Mouse (Mus musculus) hindbrain, embryonic 15.5 days (tissue): ENCODE results near the gene Zfp618. TPM values are rescaled to one million over a fixed set of nuclear protein-coding genes. Genes with fewer than 3 reads are reported as not detected.
A peak's percentile ranks its signal among the peaks of the same experiment; 100 is the strongest.

Experiments used
- ATAC-seq: fragments of 200-750 bp; cut with Nextera tagmentation; 2 replicates; pipeline ENCODE4 v1.8.0; 2017; ENCODE audit warnings: low read depth, moderate number of reproducible peaks, moderate TSS enrichment; ENCODE audit not compliant: low FRiP score
- H3K27ac ChIP-seq: fragments of 300-500 bp; sonication (generic); replicated peaks from 2 replicates; pipeline ENCODE4 v1.5.1; 2015; ENCODE audit warnings: mild to moderate bottlenecking, inconsistent platforms
- H3K27me3 ChIP-seq: fragments of 300-500 bp; sonication (generic); 2 replicates; pipeline ENCODE4 v1.6.1; 2015; ENCODE audit warnings: control low read depth, inconsistent platforms
- H3K36me3 ChIP-seq: fragments of 300-500 bp; sonication (generic); 2 replicates; pipeline ENCODE4 v1.6.1; 2015; ENCODE audit warnings: control low read depth, inconsistent platforms
- H3K4me1 ChIP-seq: fragments of 300-500 bp; sonication (generic); replicated peaks from 2 replicates; pipeline ENCODE4 v1.6.1; 2015; ENCODE audit warnings: control low read depth, inconsistent platforms
- H3K4me2 ChIP-seq: fragments of 300-500 bp; sonication (generic); 2 replicates; pipeline ENCODE4 v1.6.1; 2015; ENCODE audit warnings: moderate library complexity, mild to moderate bottlenecking, inconsistent platforms
- H3K4me3 ChIP-seq: fragments of 300-500 bp; sonication (generic); 2 replicates; pipeline ENCODE4 v1.5.1; 2015; ENCODE audit warnings: mild to moderate bottlenecking, inconsistent platforms
- H3K9ac ChIP-seq: fragments of 300-500 bp; sonication (generic); 2 replicates; pipeline ENCODE4 v1.6.1; 2015; ENCODE audit warnings: inconsistent platforms
- H3K9me3 ChIP-seq: fragments of 300-500 bp; sonication (generic); 2 replicates; pipeline ENCODE4 v1.6.1; 2016; ENCODE audit warnings: control low read depth, inconsistent platforms
- WGBS: fragments of 180-500 bp; shearing (Covaris S2); methylation state at CpG from one replicate; pipeline ENCODE4 v1.1.7; 2015; 5-methylcytosine and 5-hydroxymethylcytosine counted together
- polyA plus RNA-seq: library from polyadenylated mRNA; unstranded; fragments of >200 nt; fragmentation: Nextera tagmentation; extraction: Ambion mirVana; gene quantifications from 2 replicates; pipeline ENCODE4 v1.2.1, GENCODE M21; 2015

The Zfp618 gene
- polyA plus RNA-seq, 1 experiment from 2014 or later: 27.2 TPM

GRCm38 (mm10) chr4:63186281-63186870 is 221.0 kb downstream of the Zfp618 start:
- Histone ChIP-seq H3K9me3 (no peaks in the 10 kb centered on the region), H3K9ac (no peak overlapping the region), H3K27me3 (no peaks in the 10 kb centered on the region), H3K4me2 (0 out of 2 replicates have a peak overlapping the region, but pooled peaks have one; percentile 4), H3K36me3 (no peaks in the 10 kb centered on the region), H3K27ac (no peak overlapping the region), H3K4me3 (no peak overlapping the region), H3K4me1 (peaks cover 5% of the 10 kb centered on the region; the same call in 1 of the 2 replicates)
- 47% methylated on average over 21 of the region's 21 CpGs for WGBS
- ATAC-seq: peak; percentile 61

Other genes starting within 250 kb of the Zfp618 start
- gene Ambp, start 189.2 kb downstream of the Zfp618 start, polyA plus RNA-seq: 0.12 and 1.1 TPM in 2 replicates
- gene Kif12, start 206.6 kb downstream of the Zfp618 start, polyA plus RNA-seq: 0.09 and 0.10 TPM in 2 replicates
- gene Col27a1, start 248.4 kb downstream of the Zfp618 start, polyA plus RNA-seq: 2.2 and 3.3 TPM in 2 replicates